Mouse (Mus musculus) ES-E14 (cell line): ENCODE results near the gene Clpb.

ENCODE experiments used
- CHD2 ChIP-seq: IDR thresholded peaks from 2 replicates; pipeline ENCODE4 v1.6.1; 2014; ENCODE audit warnings: mild to moderate bottlenecking, low read depth, low read length, inconsistent platforms
- HCFC1 ChIP-seq: IDR thresholded peaks from 2 replicates; pipeline ENCODE4 v1.6.1; 2012; ENCODE audit warnings: low read length, inconsistent platforms, borderline replicate concordance; ENCODE audit not compliant: insufficient read depth
- ZC3H11A ChIP-seq: IDR thresholded peaks from 2 replicates; pipeline ENCODE4 v1.6.1; 2012; ENCODE audit warnings: low read depth, mild to moderate bottlenecking, inconsistent platforms, low read length, borderline replicate concordance
- ZNF384 ChIP-seq: IDR thresholded peaks from 2 replicates; pipeline ENCODE4 v1.6.1; 2012; ENCODE audit warnings: low read depth, low read length, inconsistent platforms

DNA sequence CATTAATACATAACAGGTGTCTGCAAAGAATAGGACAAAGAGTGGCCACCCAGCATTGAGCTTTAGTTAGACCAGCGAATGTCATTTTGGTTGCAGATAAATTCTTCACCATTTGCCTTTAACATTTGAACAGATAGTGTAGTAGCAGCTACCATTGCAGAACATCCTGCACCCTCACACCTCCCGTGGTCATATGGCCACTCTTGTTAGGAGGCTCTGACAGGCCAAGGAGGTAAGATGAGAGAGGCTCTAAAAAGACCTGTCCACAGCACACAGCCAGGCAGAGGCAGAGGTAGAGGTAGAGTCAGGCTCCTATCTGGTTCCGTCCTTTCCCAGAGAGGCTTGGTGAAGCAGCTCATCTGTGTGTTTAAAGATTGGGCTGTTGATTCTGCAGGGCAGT lies 17.5 kb downstream of the Clpb start:
- TF ChIP-seq ZC3H11A, result no peak
- no peak for TF ChIP-seq HCFC1
- TF ChIP-seq CHD2, result no peak
- TF ChIP-seq ZNF384, result no peak
